Mouse (Mus musculus) 3134 (cell line): ENCODE measurements around the gene Nfia.

Source experiments
- DNase-seq: peaks from one replicate; pipeline ENCODE4 v3.0.0-alpha.2; 2011; ENCODE audit warnings: low spot score; ENCODE audit not compliant: insufficient read length; ENCODE audit errors: extremely low read depth

The Nfia gene

GRCm38 (mm10) chr4:98113289-98114024, 340.9 kb downstream of the Nfia start:
- DNase-seq = no peak

- no peak for DNase-seq
Measured at GRCm38 (mm10) chr4:98114966-98115365, 342.4 kb downstream of the Nfia start.

GRCm38 (mm10) chr4:98115401-98115800, 342.9 kb downstream of the Nfia start:
- no peak for DNase-seq

- DNase-seq = no peak
Measured at GRCm38 (mm10) chr4:98116046-98116445, 343.5 kb downstream of the Nfia start.

GRCm38 (mm10) chr4:98118126-98118525, 345.6 kb downstream of the Nfia start:
- no peak for DNase-seq

GRCm38 (mm10) chr4:98118761-98119675, 346.5 kb downstream of the Nfia start:
- DNase-seq = no peak

- no peak for DNase-seq
Measured at GRCm38 (mm10) chr4:98119949-98120531, 347.5 kb downstream of the Nfia start.

- no peak for DNase-seq
Measured at GRCm38 (mm10) chr4:98120706-98121340, 348.3 kb downstream of the Nfia start.

GRCm38 (mm10) chr4:98126003-98126677, 353.6 kb downstream of the Nfia start:
- DNase-seq = no peak

- no peak for DNase-seq
Measured at GRCm38 (mm10) chr4:98130798-98131197, 358.3 kb downstream of the Nfia start.

GRCm38 (mm10) chr4:98134027-98134426, 361.5 kb downstream of the Nfia start:
- no peak for DNase-seq

- DNase-seq = no peak
Measured at GRCm38 (mm10) chr4:98136072-98136471, 363.5 kb downstream of the Nfia start.

GRCm38 (mm10) chr4:98142879-98143436, 370.4 kb downstream of the Nfia start:
- DNase-seq = no peak

GRCm38 (mm10) chr4:98150576-98150975, 378.0 kb downstream of the Nfia start:
- DNase-seq = no peak

GRCm38 (mm10) chr4:98157921-98158320, 385.4 kb downstream of the Nfia start:
- DNase-seq = no peak

GRCm38 (mm10) chr4:98166379-98166778, 393.8 kb downstream of the Nfia start:
- DNase-seq = no peak
